Mouse (Mus musculus): ENCODE measurements around the gene Srrm3.

The Srrm3 gene

GRCm38 (mm10) chr5:135869661-135870423 is 63.2 kb downstream of the Srrm3 start:
- peak; percentile 15 for DNase-seq (ENCODE audit: low read depth, low spot score)

- DNase-seq (ENCODE audit: low read depth, low spot score): peak; percentile 82
These were observed 63.8 kb downstream of the Srrm3 start for GRCm38 (mm10) chr5:135870505-135870904.

GRCm38 (mm10) chr5:135872996-135873395 is 66.3 kb downstream of the Srrm3 start:
- no peak for DNase-seq (ENCODE audit: low read depth, low spot score)

- DNase-seq (ENCODE audit: low read depth, low spot score): no peak
These were observed 67.1 kb downstream of the Srrm3 start for GRCm38 (mm10) chr5:135873753-135874152.

- DNase-seq (ENCODE audit: low read depth, low spot score): peak; percentile 79
These were observed 70.5 kb downstream of the Srrm3 start for GRCm38 (mm10) chr5:135877180-135877579.

GRCm38 (mm10) chr5:135877831-135878231 is 71.1 kb downstream of the Srrm3 start:
- DNase-seq (ENCODE audit: low read depth, low spot score): peak; percentile 64

- no peak for DNase-seq (ENCODE audit: low read depth, low spot score)
These were observed 72.9 kb downstream of the Srrm3 start for GRCm38 (mm10) chr5:135879449-135880158.

GRCm38 (mm10) chr5:135884641-135885040 is 78.0 kb downstream of the Srrm3 start:
- no peak for DNase-seq (ENCODE audit: low read depth, low spot score)

- no peak for DNase-seq (ENCODE audit: low read depth, low spot score)
These were observed 81.0 kb downstream of the Srrm3 start, which contains the start of gene Hspb1 for GRCm38 (mm10) chr5:135887675-135888102. Gene Hspb1, plus strand, starts transcription at chr5:135887919.

GRCm38 (mm10) chr5:135888405-135889215 is 81.9 kb downstream of the Srrm3 start:
- no peak for DNase-seq (ENCODE audit: low read depth, low spot score)

GRCm38 (mm10) chr5:135890323-135890722 is 83.6 kb downstream of the Srrm3 start:
- no peak for DNase-seq (ENCODE audit: low read depth, low spot score)

- DNase-seq (ENCODE audit: low read depth, low spot score): no peak
These were observed 84.2 kb downstream of the Srrm3 start for GRCm38 (mm10) chr5:135890920-135891319.

GRCm38 (mm10) chr5:135892589-135893351 is 86.1 kb downstream of the Srrm3 start:
- DNase-seq (ENCODE audit: low read depth, low spot score): no peak

- no peak for DNase-seq (ENCODE audit: low read depth, low spot score)
These were observed 88.3 kb downstream of the Srrm3 start for GRCm38 (mm10) chr5:135894958-135895357.

- peak; percentile 73 for DNase-seq (ENCODE audit: low read depth, low spot score)
These were observed 91.3 kb downstream of the Srrm3 start for GRCm38 (mm10) chr5:135898028-135898427.

- DNase-seq (ENCODE audit: low read depth, low spot score): no peak
These were observed 92.3 kb downstream of the Srrm3 start for GRCm38 (mm10) chr5:135898995-135899394.

GRCm38 (mm10) chr5:135899833-135900232 is 93.1 kb downstream of the Srrm3 start:
- no peak for DNase-seq (ENCODE audit: low read depth, low spot score)

GRCm38 (mm10) chr5:135900701-135901100 is 94.0 kb downstream of the Srrm3 start:
- no peak for DNase-seq (ENCODE audit: low read depth, low spot score)

- DNase-seq (ENCODE audit: low read depth, low spot score): peak; percentile 67
These were observed 94.8 kb downstream of the Srrm3 start for GRCm38 (mm10) chr5:135901354-135902095.

GRCm38 (mm10) chr5:135903058-135903457 is 96.4 kb downstream of the Srrm3 start:
- no peak for DNase-seq (ENCODE audit: low read depth, low spot score)
